9 mouse cellular contexts compared by ENCODE assay signal in the genomic region with DNA sequence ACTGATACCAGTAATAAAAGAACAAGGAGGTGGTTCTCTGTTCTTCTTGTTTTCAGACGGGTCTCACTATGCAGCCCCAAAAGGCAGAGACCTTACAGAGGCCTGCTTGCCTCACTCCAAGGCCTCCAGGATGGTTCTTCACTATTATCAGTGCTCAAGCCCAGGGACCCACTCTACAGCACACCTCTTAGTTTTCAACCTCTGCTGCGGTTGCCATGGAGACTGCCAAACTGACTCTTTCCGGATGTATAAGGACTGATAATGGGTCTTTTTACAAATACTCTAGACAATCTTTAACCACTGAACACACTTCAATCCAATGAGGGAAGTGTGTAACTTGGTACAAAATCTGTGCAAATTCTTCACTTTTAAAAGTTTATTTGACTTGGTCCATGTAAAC. TPM values are rescaled to one million over a fixed set of nuclear protein-coding genes. Genes with fewer than 3 reads are reported as not detected.
DNase-seq lines count a peak whose midpoint lies in the region; ATAC-seq and TF ChIP-seq lines count a peak whose summit lies in the region.
"Had no signal": no experiment of that assay in that cellular context is flagged by ENCODE, and none has a peak within 500 bp of the region (broad histone marks: within the 10 kb centered on the region; RNA-seq: fewer than 3 reads in every experiment).

No protein-coding gene starts in this region.

- no peaks in the 10 kb centered on the region for H3K27me3 ChIP-seq in lung, embryonic 14.5 days (ENCODE audit: insufficient read depth, low read length)
- H3K27me3 ChIP-seq in embryonic facial prominence, embryonic 10.5 days (replicated peaks; ENCODE audit: low read depth, poor library complexity, severe bottlenecking) = no peaks in the 10 kb centered on the region
- H3K27me3 ChIP-seq in intestine, embryonic 16.5 days (replicated peaks; ENCODE audit: control insufficient read depth, insufficient read depth, low read length) = no peaks in the 10 kb centered on the region
- H3K27me3 ChIP-seq in neural tube, embryonic 12.5 days (replicated peaks) = no peaks in the 10 kb centered on the region

- H3K27ac ChIP-seq in lung, embryonic 14.5 days (ENCODE audit: low read depth) = no peak overlapping the region
- no peak overlapping the region for H3K27ac ChIP-seq in embryonic facial prominence, embryonic 10.5 days (replicated peaks)
- H3K27ac ChIP-seq in intestine, embryonic 16.5 days (ENCODE audit: low read length) = no peak overlapping the region
- H3K27ac ChIP-seq in neural tube, embryonic 12.5 days = no peak overlapping the region
- H3K27ac ChIP-seq: macrophage had no signal

- 26% methylated on average over 3 of the region's 3 CpGs for WGBS in lung, embryonic 14.5 days
- 59% methylated on average over 3 of the region's 3 CpGs for WGBS in embryonic facial prominence, embryonic 10.5 days
- 31% methylated on average over 3 of the region's 3 CpGs for WGBS in intestine, embryonic 16.5 days
- WGBS in neural tube, embryonic 12.5 days = 34% methylated on average over 3 of the region's 3 CpGs

- peak; percentile 55 for DNase-seq in lung, embryonic 14.5 days
- no peak for DNase-seq in lung, postnatal 14 days
- DNase-seq in embryonic facial prominence, embryonic 10.5 days (ENCODE audit: low spot score) = peak; percentile 27
- DNase-seq in cerebellum, postnatal 4 days (ENCODE audit: low spot score in 2 of 2) = no peak
- DNase-seq in layer of hippocampus, adult 8-10 months (ENCODE audit: low spot score in 2 of 2) = no peak

- H3K36me3 ChIP-seq in lung, embryonic 14.5 days (ENCODE audit: insufficient read depth) = no peaks in the 10 kb centered on the region
- H3K36me3 ChIP-seq in embryonic facial prominence, embryonic 10.5 days (replicated peaks) = no peaks in the 10 kb centered on the region; the same call in 1 of the 2 replicates
- no peaks in the 10 kb centered on the region; the same call in 1 of the 2 replicates for H3K36me3 ChIP-seq in intestine, embryonic 16.5 days (ENCODE audit: control insufficient read depth, insufficient read depth, low read length)
- H3K36me3 ChIP-seq in neural tube, embryonic 12.5 days = no peaks in the 10 kb centered on the region

- no peak for ATAC-seq in lung, embryonic 14.5 days (ENCODE audit: insufficient read depth)
- ATAC-seq in intestine, embryonic 16.5 days = no peak
- ATAC-seq in neural tube, embryonic 12.5 days (ENCODE audit: low FRiP score, low read depth) = no peak
- no peak for ATAC-seq in megakaryocyte progenitor cell, adult 5-6 weeks (replicated peaks; ENCODE audit: poor library complexity)

- no peak for TF ChIP-seq CTCF in lung, embryonic 14.5 days (IDR thresholded peaks at IDR 0.05; ENCODE audit: low read depth)

- 0 out of 2 replicates have a peak, but pooled peaks cover 3% of the 10 kb centered on the region for H3K4me1 ChIP-seq in lung, embryonic 14.5 days (ENCODE audit: insufficient read depth)
- peaks cover 25% of the 10 kb centered on the region for H3K4me1 ChIP-seq in embryonic facial prominence, embryonic 10.5 days
- peaks cover 18% of the 10 kb centered on the region for H3K4me1 ChIP-seq in intestine, embryonic 16.5 days (ENCODE audit: control insufficient read depth, insufficient read depth, low read length)
- peaks cover 16% of the 10 kb centered on the region for H3K4me1 ChIP-seq in neural tube, embryonic 12.5 days

- H3K9me3 ChIP-seq in lung, embryonic 14.5 days (ENCODE audit: low read depth, low read length) = no peaks in the 10 kb centered on the region
- no peaks in the 10 kb centered on the region for H3K9me3 ChIP-seq in embryonic facial prominence, embryonic 10.5 days
- H3K9me3 ChIP-seq in intestine, embryonic 16.5 days (ENCODE audit: control insufficient read depth, low read length) = no peaks in the 10 kb centered on the region
- H3K9me3 ChIP-seq in neural tube, embryonic 12.5 days = no peaks in the 10 kb centered on the region

- H3K9ac ChIP-seq in lung, embryonic 14.5 days = 0 out of 2 replicates have a peak overlapping the region, but pooled peaks have one; percentile 4
- no peak overlapping the region for H3K9ac ChIP-seq in intestine, embryonic 16.5 days (ENCODE audit: low read depth, low read length)
- no peak overlapping the region for H3K9ac ChIP-seq in neural tube, embryonic 12.5 days

- peak overlapping the region; percentile 90 for H3K4me2 ChIP-seq in lung, embryonic 14.5 days
- peak overlapping the region; percentile 35 for H3K4me2 ChIP-seq in intestine, embryonic 16.5 days (ENCODE audit: low read depth, low read length)
- H3K4me2 ChIP-seq in neural tube, embryonic 12.5 days (replicated peaks) = peak overlapping the region; percentile 85

- peak overlapping the region; percentile 74; the same call in 1 of the 2 replicates for H3K4me3 ChIP-seq in lung, embryonic 14.5 days (ENCODE audit: low read depth, low read length)
- H3K4me3 ChIP-seq in embryonic facial prominence, embryonic 10.5 days = peak overlapping the region; percentile 95
- peak overlapping the region; percentile 16; the same call in 1 of the 2 replicates for H3K4me3 ChIP-seq in intestine, embryonic 16.5 days (ENCODE audit: low read length)
- no peak overlapping the region for H3K4me3 ChIP-seq in neural tube, embryonic 12.5 days

RNA-seq across cellular contexts. Expression of gene Pgrmc2, which starts 2.1 kb away (rescaled TPM):
- 22.1 and 26.5 TPM in 2 replicates for polyA plus RNA-seq in lung, embryonic 14.5 days (2014; fragmentation: Nextera tagmentation; extraction: Ambion mirVana)
- polyA plus RNA-seq in embryonic facial prominence, embryonic 10.5 days (2016; fragmentation: Nextera tagmentation; extraction: Ambion mirVana) = 29.5 and 31.7 TPM in 2 replicates
- 57.6 and 70.9 TPM in 2 replicates for polyA plus RNA-seq in intestine, embryonic 16.5 days (2015; fragmentation: Nextera tagmentation; extraction: Ambion mirVana)
- 38.2 and 39.7 TPM in 2 replicates for polyA plus RNA-seq in neural tube, embryonic 12.5 days (2016; fragmentation: Nextera tagmentation; extraction: Ambion mirVana)
- total RNA-seq in megakaryocyte progenitor cell, adult 5-6 weeks (2015) = 22.8 and 30.2 TPM in 2 replicates
- total RNA-seq in megakaryocyte progenitor cell, adult 5-6 weeks (2017) = 15.1 and 20.3 TPM in 2 replicates
- 10 to 100 TPM; 53.6 to 63.9 (median 59.0) TPM for total RNA-seq in layer of hippocampus, adult 8-10 months (2022)

Comparison
In these comparisons a context has a peak if more than half of its experiments do, and no peak if none do; other contexts are left out.
1. DNase-seq: peak in lung, embryonic 14.5 days (single experiment) and embryonic facial prominence, embryonic 10.5 days (single experiment); none in lung, postnatal 14 days (single experiment), cerebellum, postnatal 4 days (0 of 2) and layer of hippocampus, adult 8-10 months (0 of 2).
2. H3K4me2 ChIP-seq: peak in every context shown above with its lines; median percentile 90 in lung, embryonic 14.5 days; 85 in neural tube, embryonic 12.5 days; 35 in intestine, embryonic 16.5 days.